Mouse (Mus musculus): ENCODE data around the gene Zfp568. TPM values are rescaled to one million over a fixed set of nuclear protein-coding genes. Genes with fewer than 3 reads are reported as not detected.

Gene Zfp568
- polyA plus RNA-seq, 1 experiment from 2014 or later: 8.2 TPM

GRCm38 (mm10) chr7:30019543-30019942 is 35.8 kb downstream of the Zfp568 start:
- H3K9ac ChIP-seq: no peak overlapping the region
- peaks cover 87% of the 10 kb centered on the region for H3K36me3 ChIP-seq (replicated peaks)
- H3K9me3 ChIP-seq (replicated peaks): no peaks in the 10 kb centered on the region
- H3K4me2 ChIP-seq: no peak overlapping the region
- H3K27me3 ChIP-seq: no peaks in the 10 kb centered on the region
- no peak overlapping the region for H3K27ac ChIP-seq (replicated peaks)
- H3K4me3 ChIP-seq (replicated peaks): no peak overlapping the region
- no peak for ATAC-seq (ENCODE audit: insufficient read depth)
- 57% methylated on average over 2 of the region's 2 CpGs for whole genome bisulfite sequencing (ENCODE audit: insufficient replicate concordance)
- peaks cover under 1% of the 10 kb centered on the region; the same call in 1 of the 2 replicates for H3K4me1 ChIP-seq (replicated peaks)

- WGBS (ENCODE audit: insufficient replicate concordance): 83% methylated on average over 9 of the region's 9 CpGs
- ATAC-seq (ENCODE audit: insufficient read depth): no peak
- H3K27me3 ChIP-seq: no peaks in the 10 kb centered on the region
Measured at GRCm38 (mm10) chr7:30023324-30023723, 39.6 kb downstream of the Zfp568 start.

DNA sequence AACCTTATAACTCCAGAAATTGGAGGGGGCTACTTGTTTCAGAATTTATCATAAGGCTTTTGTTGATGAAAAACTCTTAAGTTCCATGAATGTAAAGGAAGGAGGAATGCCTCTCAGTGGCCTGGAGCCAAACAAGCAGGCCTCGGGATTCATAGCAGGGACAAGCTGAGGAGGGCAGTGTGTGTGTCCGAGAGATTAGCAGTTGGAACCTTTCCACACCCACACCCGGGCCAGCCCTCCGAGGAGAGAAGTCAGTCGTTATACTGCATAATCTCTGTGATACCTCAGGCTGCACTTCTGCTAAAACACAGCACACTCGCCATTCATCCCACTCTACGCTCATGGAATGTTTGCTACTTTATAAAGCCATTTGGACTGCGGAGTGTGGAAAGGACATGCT is 40.0 kb downstream of the Zfp568 start:
- peaks cover 59% of the 10 kb centered on the region for H3K36me3 ChIP-seq (replicated peaks)

More at GRCm38 (mm10) chr7:30023324-30023723, 39.6 kb downstream of the Zfp568 start:
- no peaks in the 10 kb centered on the region for H3K9me3 ChIP-seq (replicated peaks)
- H3K9ac ChIP-seq: no peak overlapping the region
- H3K27ac ChIP-seq (replicated peaks): no peak overlapping the region
- peaks cover 3% of the 10 kb centered on the region; the same call in 1 of the 2 replicates for H3K4me1 ChIP-seq (replicated peaks)
- H3K4me3 ChIP-seq (replicated peaks): no peak overlapping the region
- peaks cover 64% of the 10 kb centered on the region for H3K36me3 ChIP-seq (replicated peaks)
- no peak overlapping the region for H3K4me2 ChIP-seq

DNA sequence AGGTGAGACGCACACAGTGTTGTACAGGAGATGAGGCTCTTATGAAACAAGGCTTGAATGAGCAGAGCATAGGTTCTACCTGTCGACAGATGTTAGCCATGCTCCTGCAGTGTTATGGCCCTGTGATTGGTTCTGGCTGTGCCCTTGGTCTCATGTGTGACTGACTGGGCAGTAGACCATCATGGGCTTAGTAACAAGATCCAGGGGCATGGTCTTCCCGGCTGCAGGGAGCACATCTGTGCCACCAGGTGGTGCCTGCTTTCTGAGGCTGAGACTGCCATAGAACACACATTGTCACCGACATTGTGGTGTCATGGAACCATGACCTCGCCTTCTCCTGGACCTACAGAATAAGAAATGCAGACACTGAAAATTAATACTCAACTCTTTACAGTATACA is 41.6 kb downstream of the Zfp568 start:
- Histone ChIP-seq H3K9ac (no peak overlapping the region), H3K27ac (replicated peaks) (no peak overlapping the region), H3K36me3 (replicated peaks) (peaks cover 46% of the 10 kb centered on the region), H3K27me3 (no peaks in the 10 kb centered on the region), H3K4me2 (no peak overlapping the region), H3K4me3 (replicated peaks) (no peak overlapping the region), H3K4me1 (replicated peaks) (peaks cover 3% of the 10 kb centered on the region; the same call in 1 of the 2 replicates), H3K9me3 (replicated peaks) (no peaks in the 10 kb centered on the region)
- WGBS (ENCODE audit: insufficient replicate concordance): 69% methylated on average over 5 of the region's 5 CpGs
- ATAC-seq (ENCODE audit: insufficient read depth): no peak

More for the DNA sequence above, 40.0 kb downstream of the Zfp568 start:
- no peaks in the 10 kb centered on the region for H3K27me3 ChIP-seq
- no peaks in the 10 kb centered on the region for H3K9me3 ChIP-seq (replicated peaks)
- no peak overlapping the region for H3K4me2 ChIP-seq
- H3K27ac ChIP-seq (replicated peaks): no peak overlapping the region
- 67% methylated on average over 8 of the region's 8 CpGs for WGBS (ENCODE audit: insufficient replicate concordance)
- peak; percentile 54; the same call in 1 of the 2 replicates for ATAC-seq (ENCODE audit: insufficient read depth)
- no peak overlapping the region for H3K9ac ChIP-seq
- H3K4me3 ChIP-seq (replicated peaks): no peak overlapping the region
- H3K4me1 ChIP-seq (replicated peaks): peaks cover 3% of the 10 kb centered on the region; the same call in 1 of the 2 replicates

GRCm38 (mm10) chr7:30027331-30027730 is 43.6 kb downstream of the Zfp568 start:
- ATAC-seq (ENCODE audit: insufficient read depth): no peak
- no peak overlapping the region for H3K4me3 ChIP-seq (replicated peaks)
- H3K36me3 ChIP-seq (replicated peaks): peaks cover 31% of the 10 kb centered on the region
- no peak overlapping the region for H3K9ac ChIP-seq
- H3K4me1 ChIP-seq (replicated peaks): peaks cover 3% of the 10 kb centered on the region; the same call in 1 of the 2 replicates
- 59% methylated on average over 4 of the region's 4 CpGs for WGBS (ENCODE audit: insufficient replicate concordance)
- no peaks in the 10 kb centered on the region for H3K27me3 ChIP-seq
- no peak overlapping the region for H3K27ac ChIP-seq (replicated peaks)
- no peaks in the 10 kb centered on the region for H3K9me3 ChIP-seq (replicated peaks)
- no peak overlapping the region for H3K4me2 ChIP-seq

- Histone ChIP-seq H3K27me3 (no peaks in the 10 kb centered on the region), H3K9ac (no peak overlapping the region), H3K9me3 (replicated peaks) (no peaks in the 10 kb centered on the region), H3K4me1 (replicated peaks) (peaks cover 3% of the 10 kb centered on the region; the same call in 1 of the 2 replicates), H3K36me3 (replicated peaks) (peaks cover 19% of the 10 kb centered on the region), H3K4me2 (no peak overlapping the region), H3K27ac (replicated peaks) (no peak overlapping the region), H3K4me3 (replicated peaks) (no peak overlapping the region)
- 71% methylated on average over 3 of the region's 3 CpGs for WGBS (ENCODE audit: insufficient replicate concordance)
- no peak for ATAC-seq (ENCODE audit: insufficient read depth)
Measured at GRCm38 (mm10) chr7:30028572-30028971, 44.8 kb downstream of the Zfp568 start.

DNA sequence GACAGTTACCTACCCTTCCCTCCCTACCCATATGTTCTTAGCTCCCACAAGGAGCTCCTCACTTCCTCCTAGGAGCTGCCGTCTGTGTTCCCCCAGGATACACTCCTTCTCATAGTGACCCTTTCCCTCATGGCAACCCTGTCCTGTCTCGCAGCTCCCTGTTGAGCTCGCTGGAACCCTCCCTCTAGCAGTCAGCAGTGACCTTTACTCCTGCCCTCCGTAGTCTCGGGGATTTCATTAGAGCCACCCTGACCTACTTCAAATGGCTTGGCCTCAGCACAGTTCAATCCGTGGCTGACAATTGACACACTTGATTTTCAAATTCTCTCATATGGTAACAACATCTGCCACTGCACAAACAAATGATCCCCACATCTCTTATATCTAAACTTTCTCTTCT is 46.9 kb downstream of the Zfp568 start:
- Histone ChIP-seq H3K27ac (replicated peaks) (no peak overlapping the region), H3K9ac (no peak overlapping the region), H3K4me1 (replicated peaks) (no peaks in the 10 kb centered on the region), H3K4me3 (replicated peaks) (no peak overlapping the region), H3K4me2 (no peak overlapping the region), H3K9me3 (replicated peaks) (no peaks in the 10 kb centered on the region), H3K36me3 (replicated peaks) (0 out of 2 replicates have a peak, but pooled peaks cover 6% of the 10 kb centered on the region), H3K27me3 (no peaks in the 10 kb centered on the region)
- ATAC-seq (ENCODE audit: insufficient read depth): no peak
- 37% methylated on average over 6 of the region's 6 CpGs for WGBS (ENCODE audit: insufficient replicate concordance)

DNA sequence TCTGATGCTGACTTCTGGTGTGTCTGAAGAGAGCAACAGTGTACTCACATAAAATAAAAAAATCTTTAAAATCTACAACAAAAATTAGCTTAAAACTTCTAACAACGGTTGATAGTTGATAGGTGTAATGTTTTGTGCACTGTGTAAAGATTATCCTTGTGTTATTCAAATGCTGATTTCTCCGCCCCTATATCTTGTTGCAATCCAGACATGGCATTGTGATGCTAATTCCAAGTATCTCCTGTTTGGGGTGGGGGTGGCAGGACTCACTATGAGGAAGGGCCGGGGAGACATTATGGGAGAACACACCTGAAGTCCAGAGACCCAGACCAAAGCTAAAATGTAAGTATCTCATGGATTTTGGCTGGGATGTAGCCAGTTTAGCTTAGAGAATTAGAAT is 47.6 kb downstream of the Zfp568 start:
- no peak overlapping the region for H3K4me2 ChIP-seq
- no peak overlapping the region for H3K9ac ChIP-seq
- H3K9me3 ChIP-seq (replicated peaks): no peaks in the 10 kb centered on the region
- no peak overlapping the region for H3K27ac ChIP-seq (replicated peaks)
- H3K4me1 ChIP-seq (replicated peaks): no peaks in the 10 kb centered on the region
- no peak for ATAC-seq (ENCODE audit: insufficient read depth)
- H3K36me3 ChIP-seq (replicated peaks): 0 out of 2 replicates have a peak, but pooled peaks cover 6% of the 10 kb centered on the region
- H3K4me3 ChIP-seq (replicated peaks): no peak overlapping the region
- no peaks in the 10 kb centered on the region for H3K27me3 ChIP-seq
- 69% methylated on average over 3 of the region's 3 CpGs for WGBS (ENCODE audit: insufficient replicate concordance)

DNA sequence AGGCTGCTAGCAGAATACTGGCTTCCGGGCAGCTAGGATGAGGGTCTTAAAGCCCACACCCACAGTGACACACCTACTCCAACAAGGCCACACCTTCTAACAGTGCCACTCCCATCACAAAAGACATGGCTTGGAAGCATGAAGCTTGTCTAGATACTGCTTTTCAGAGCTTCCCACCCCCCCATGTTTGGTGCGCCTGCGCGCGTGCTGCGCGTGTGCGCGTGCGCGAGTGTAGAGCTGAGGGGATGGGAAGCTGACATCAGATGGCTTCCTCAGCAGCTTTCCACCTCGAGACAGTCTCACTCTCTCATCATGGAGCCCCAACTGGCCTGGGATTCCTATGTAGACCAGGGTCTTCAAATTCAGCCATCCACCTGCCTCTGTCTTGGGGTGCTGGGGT is 50.6 kb downstream of the Zfp568 start:
- Histone ChIP-seq H3K9ac (no peak overlapping the region), H3K9me3 (replicated peaks) (no peaks in the 10 kb centered on the region), H3K27ac (replicated peaks) (no peak overlapping the region), H3K27me3 (no peaks in the 10 kb centered on the region), H3K4me3 (replicated peaks) (no peak overlapping the region), H3K4me1 (replicated peaks) (no peaks in the 10 kb centered on the region), H3K36me3 (replicated peaks) (no peaks in the 10 kb centered on the region), H3K4me2 (no peak overlapping the region)
- ATAC-seq (ENCODE audit: insufficient read depth): no peak
- 84% methylated on average over 12 of the region's 12 CpGs for WGBS (ENCODE audit: insufficient replicate concordance)

DNA sequence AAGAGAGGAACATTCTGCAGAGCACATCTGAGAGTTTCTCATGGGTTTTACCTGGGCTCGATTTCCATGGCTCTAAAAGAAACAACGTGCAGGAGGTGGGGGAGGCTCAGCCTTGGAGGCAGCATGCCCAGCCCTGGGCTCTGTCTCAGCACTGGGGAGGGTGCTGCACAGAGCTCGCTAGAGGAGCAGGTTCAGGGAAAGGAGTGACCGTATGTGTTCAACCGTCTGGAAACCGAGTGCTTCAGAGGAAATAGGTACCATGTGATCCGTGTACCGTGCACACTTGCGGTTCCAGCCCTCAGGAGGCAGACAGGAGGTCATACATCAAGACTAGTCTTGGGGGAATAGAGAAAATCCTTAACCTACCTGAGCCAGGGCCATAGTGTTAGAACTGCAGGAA is 60.6 kb downstream of the Zfp568 start:
- Histone ChIP-seq H3K9me3 (replicated peaks) (no peaks in the 10 kb centered on the region), H3K9ac (no peak overlapping the region), H3K27ac (replicated peaks) (no peak overlapping the region), H3K36me3 (replicated peaks) (no peaks in the 10 kb centered on the region), H3K4me1 (replicated peaks) (no peaks in the 10 kb centered on the region), H3K4me2 (no peak overlapping the region), H3K27me3 (no peaks in the 10 kb centered on the region), H3K4me3 (replicated peaks) (no peak overlapping the region)
- no peak for ATAC-seq (ENCODE audit: insufficient read depth)
- 48% methylated on average over 9 of the region's 9 CpGs for WGBS (ENCODE audit: insufficient replicate concordance)

GRCm38 (mm10) chr7:30048126-30048525 is 64.4 kb downstream of the Zfp568 start:
- no peaks in the 10 kb centered on the region for H3K36me3 ChIP-seq (replicated peaks)
- H3K27ac ChIP-seq (replicated peaks): no peak overlapping the region
- peaks cover 16% of the 10 kb centered on the region for H3K4me1 ChIP-seq (replicated peaks)
- no peaks in the 10 kb centered on the region for H3K9me3 ChIP-seq (replicated peaks)
- H3K4me2 ChIP-seq: no peak overlapping the region
- ATAC-seq (ENCODE audit: insufficient read depth): no peak
- H3K4me3 ChIP-seq (replicated peaks): no peak overlapping the region
- no peak overlapping the region for H3K9ac ChIP-seq
- no peaks in the 10 kb centered on the region for H3K27me3 ChIP-seq
- 77% methylated on average over 4 of the region's 4 CpGs for WGBS (ENCODE audit: insufficient replicate concordance)

Measured in liver, embryonic 15.5 days (tissue).